Mouse (Mus musculus): ENCODE results near the gene Ulk4. TPM values are rescaled to one million over a fixed set of nuclear protein-coding genes. Genes with fewer than 3 reads are reported as not detected.

Gene Ulk4
- polyA plus RNA-seq, 1 experiment from 2014 or later = 134 TPM

DNA sequence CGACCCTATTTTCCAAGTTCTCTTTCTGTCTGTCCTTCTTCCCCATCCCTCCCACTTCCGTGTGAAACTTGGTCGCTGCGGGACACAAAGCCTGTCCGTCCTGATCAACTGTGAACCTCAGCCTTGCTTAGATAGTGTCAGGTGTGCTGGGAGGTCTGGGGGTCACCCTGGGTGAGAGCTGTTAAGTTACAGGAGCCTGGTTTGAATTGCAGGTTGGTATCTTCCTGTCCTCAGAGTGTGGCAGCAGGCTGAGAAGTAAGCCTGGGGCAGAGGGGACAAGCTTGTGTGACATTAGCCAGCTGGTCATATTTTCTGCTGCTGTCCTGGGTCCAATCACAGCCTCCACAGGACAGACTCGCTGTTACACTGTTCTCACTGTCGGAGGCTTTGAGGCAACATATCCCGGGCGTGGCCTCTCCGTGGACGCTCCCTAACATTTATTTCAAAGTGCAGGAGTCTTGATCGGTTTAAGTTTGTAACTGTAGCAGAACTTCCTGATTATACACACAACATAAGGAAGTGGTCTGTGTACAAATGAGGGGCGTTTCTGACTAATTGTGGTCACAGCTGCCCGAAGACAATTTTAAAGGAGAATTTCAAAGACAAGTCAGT is 37.6 kb upstream of the Ulk4 start:
- Histone ChIP-seq H3K4me3 (ENCODE audit: low read depth, low read length) (peak overlapping the region; percentile 24; the same call in 1 of the 2 replicates), H3K27ac (ENCODE audit: low read length) (peak overlapping the region; percentile 96), H3K9me3 (ENCODE audit: control insufficient read depth, low read depth, low read length) (no peaks in the 10 kb centered on the region), H3K4me2 (replicated peaks; ENCODE audit: low read depth, low read length) (peak overlapping the region; percentile 60), H3K9ac (replicated peaks; ENCODE audit: low read depth, low read length) (no peak overlapping the region), H3K36me3 (ENCODE audit: control insufficient read depth, insufficient read depth, low read length) (no peaks in the 10 kb centered on the region), H3K27me3 (ENCODE audit: control insufficient read depth, insufficient read depth, low read length) (no peaks in the 10 kb centered on the region), H3K4me1 (ENCODE audit: control insufficient read depth, insufficient read depth, low read length) (peaks cover 26% of the 10 kb centered on the region)
- ATAC-seq (ENCODE audit: insufficient number of reproducible peaks, insufficient read depth, low FRiP score, low read depth) = peak; percentile 39
- 8% methylated on average over 14 of the region's 14 CpGs for WGBS

DNA sequence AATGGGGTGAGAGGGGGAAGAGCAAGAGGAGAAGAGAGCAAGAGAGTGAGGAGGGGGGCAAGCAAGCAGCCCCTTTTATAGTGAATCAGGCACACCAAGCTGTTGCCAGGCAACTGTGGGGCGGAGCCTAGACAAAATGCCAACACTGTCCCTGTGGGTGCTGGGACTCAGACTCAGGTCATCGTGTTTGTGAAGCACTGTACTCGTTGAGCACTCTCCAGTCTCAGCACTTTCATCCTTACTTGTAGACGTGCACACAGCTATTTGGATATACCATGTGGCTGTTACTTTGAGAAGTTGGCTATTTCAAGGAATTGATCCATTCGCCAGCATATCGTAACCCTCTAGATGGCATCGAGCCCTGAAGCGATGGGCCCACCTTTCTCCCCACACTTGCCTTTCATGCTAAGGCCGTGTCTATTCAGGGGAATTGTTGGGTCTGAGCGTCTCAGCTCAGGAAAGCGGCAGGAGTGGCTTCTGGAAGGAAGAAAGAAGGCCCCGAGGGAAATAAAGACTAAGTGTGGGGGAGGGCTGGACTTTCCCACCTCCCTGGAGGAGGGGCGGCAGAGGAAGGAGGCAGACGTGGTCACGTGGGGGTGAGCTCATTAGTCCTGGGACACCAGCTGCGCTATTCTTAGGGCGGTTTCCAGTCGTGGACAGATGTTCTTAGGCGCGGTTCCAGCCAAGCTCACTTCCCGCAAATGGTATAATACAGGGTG is 36.8 kb upstream of the Ulk4 start:
- no peaks in the 10 kb centered on the region for H3K9me3 ChIP-seq (ENCODE audit: control insufficient read depth, low read depth, low read length)
- no peaks in the 10 kb centered on the region for H3K27me3 ChIP-seq (ENCODE audit: control insufficient read depth, insufficient read depth, low read length)
- no peaks in the 10 kb centered on the region for H3K36me3 ChIP-seq (ENCODE audit: control insufficient read depth, insufficient read depth, low read length)
- H3K27ac ChIP-seq (ENCODE audit: low read length) = peak overlapping the region; percentile 96
- peak; percentile 80 for ATAC-seq (ENCODE audit: insufficient number of reproducible peaks, insufficient read depth, low FRiP score, low read depth)
- no peak overlapping the region for H3K9ac ChIP-seq (replicated peaks; ENCODE audit: low read depth, low read length)
- peaks cover 26% of the 10 kb centered on the region for H3K4me1 ChIP-seq (ENCODE audit: control insufficient read depth, insufficient read depth, low read length)
- peak overlapping the region; percentile 24; the same call in 1 of the 2 replicates for H3K4me3 ChIP-seq (ENCODE audit: low read depth, low read length)
- H3K4me2 ChIP-seq (replicated peaks; ENCODE audit: low read depth, low read length) = peak overlapping the region; percentile 60
- WGBS = 3% methylated on average over 21 of the region's 21 CpGs

DNA sequence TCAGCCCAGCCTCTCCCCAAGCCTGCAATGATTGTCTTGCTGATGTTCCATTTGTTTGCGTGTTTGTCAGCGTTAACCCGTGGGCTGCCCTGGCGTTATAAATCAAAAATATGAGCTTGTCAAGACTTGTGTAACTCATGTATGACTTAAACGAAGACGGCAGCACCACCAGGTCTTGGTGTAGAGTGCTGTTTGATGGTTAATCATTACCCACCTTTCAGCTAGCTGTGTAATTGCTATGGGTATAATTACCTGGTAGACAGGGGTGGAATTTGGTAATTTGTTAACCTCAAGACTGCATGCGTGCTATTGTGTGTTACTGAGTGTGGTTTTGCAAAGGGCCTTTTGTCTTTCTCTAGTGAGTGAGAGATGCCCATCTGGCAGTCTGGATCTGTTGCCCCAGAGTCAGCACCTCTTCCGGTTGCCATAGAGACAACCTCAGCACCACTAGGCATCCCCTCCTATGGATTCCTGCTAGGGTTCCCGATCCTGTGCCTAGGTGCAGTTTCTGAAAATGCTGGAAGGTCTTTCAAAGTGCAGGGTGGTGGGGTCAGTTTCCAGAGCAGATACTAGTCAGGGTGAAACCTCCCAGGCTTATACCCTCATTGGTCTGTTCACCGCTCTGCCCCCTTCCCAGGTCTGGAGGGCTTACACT is 35.4 kb upstream of the Ulk4 start:
- no peak overlapping the region for H3K9ac ChIP-seq (replicated peaks; ENCODE audit: low read depth, low read length)
- H3K36me3 ChIP-seq (ENCODE audit: control insufficient read depth, insufficient read depth, low read length) = no peaks in the 10 kb centered on the region
- H3K27ac ChIP-seq (ENCODE audit: low read length) = no peak overlapping the region
- 57% methylated on average over 10 of the region's 10 CpGs for WGBS
- H3K9me3 ChIP-seq (ENCODE audit: control insufficient read depth, low read depth, low read length) = no peaks in the 10 kb centered on the region
- peaks cover 26% of the 10 kb centered on the region for H3K4me1 ChIP-seq (ENCODE audit: control insufficient read depth, insufficient read depth, low read length)
- H3K27me3 ChIP-seq (ENCODE audit: control insufficient read depth, insufficient read depth, low read length) = no peaks in the 10 kb centered on the region
- no peak overlapping the region for H3K4me2 ChIP-seq (replicated peaks; ENCODE audit: low read depth, low read length)
- H3K4me3 ChIP-seq (ENCODE audit: low read depth, low read length) = no peak overlapping the region
- no peak for ATAC-seq (ENCODE audit: insufficient number of reproducible peaks, insufficient read depth, low FRiP score, low read depth)

DNA sequence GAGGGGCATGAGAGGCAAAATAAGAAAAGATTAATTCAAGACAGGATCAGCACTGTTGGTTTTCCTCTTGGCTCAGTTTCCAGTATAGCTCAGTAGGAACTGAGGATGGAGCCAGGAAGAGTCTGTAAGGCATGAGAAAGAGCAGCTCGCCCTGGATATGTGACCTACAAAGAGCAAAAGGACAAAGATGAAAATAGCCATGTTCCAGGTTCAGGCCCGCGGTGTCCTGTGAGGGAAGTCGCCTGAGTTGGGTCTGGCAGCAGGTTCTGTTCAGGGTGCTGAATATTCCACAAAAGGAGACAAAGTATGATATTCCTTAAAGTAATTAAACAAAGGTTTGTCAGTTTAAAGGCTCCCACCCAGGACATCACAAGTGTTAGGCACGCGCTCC is 34.8 kb upstream of the Ulk4 start:
- Histone ChIP-seq H3K4me1 (ENCODE audit: control insufficient read depth, insufficient read depth, low read length) (peaks cover 26% of the 10 kb centered on the region), H3K36me3 (ENCODE audit: control insufficient read depth, insufficient read depth, low read length) (no peaks in the 10 kb centered on the region), H3K4me3 (ENCODE audit: low read depth, low read length) (no peak overlapping the region), H3K27me3 (ENCODE audit: control insufficient read depth, insufficient read depth, low read length) (no peaks in the 10 kb centered on the region), H3K27ac (ENCODE audit: low read length) (no peak overlapping the region), H3K9ac (replicated peaks; ENCODE audit: low read depth, low read length) (no peak overlapping the region), H3K9me3 (ENCODE audit: control insufficient read depth, low read depth, low read length) (no peaks in the 10 kb centered on the region), H3K4me2 (replicated peaks; ENCODE audit: low read depth, low read length) (no peak overlapping the region)
- 62% methylated on average over 6 of the region's 6 CpGs for WGBS
- ATAC-seq (ENCODE audit: insufficient number of reproducible peaks, insufficient read depth, low FRiP score, low read depth) = no peak

DNA sequence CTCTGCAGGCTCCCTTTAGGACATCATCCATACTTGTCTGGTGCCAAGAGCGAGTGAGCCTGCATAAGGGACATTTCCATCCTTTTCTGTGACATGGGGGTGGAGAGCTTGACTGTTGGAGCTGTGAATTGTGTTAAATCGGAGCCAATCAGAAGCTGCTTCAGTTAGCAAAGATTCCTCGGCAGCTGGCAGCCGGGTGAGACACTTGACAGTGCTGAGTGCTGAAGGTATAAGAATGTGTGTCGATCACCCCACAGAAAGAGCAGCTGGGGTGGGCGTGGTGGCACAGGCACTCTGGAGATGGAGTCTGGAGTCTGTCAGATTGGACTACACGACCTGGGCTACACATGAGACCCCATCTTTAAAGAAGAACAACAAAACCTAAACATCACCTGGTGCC is 33.5 kb upstream of the Ulk4 start:
- no peak overlapping the region for H3K9ac ChIP-seq (replicated peaks; ENCODE audit: low read depth, low read length)
- no peak overlapping the region for H3K4me2 ChIP-seq (replicated peaks; ENCODE audit: low read depth, low read length)
- H3K9me3 ChIP-seq (ENCODE audit: control insufficient read depth, low read depth, low read length) = no peaks in the 10 kb centered on the region
- no peaks in the 10 kb centered on the region for H3K36me3 ChIP-seq (ENCODE audit: control insufficient read depth, insufficient read depth, low read length)
- WGBS = 76% methylated on average over 7 of the region's 7 CpGs
- H3K4me3 ChIP-seq (ENCODE audit: low read depth, low read length) = no peak overlapping the region
- H3K4me1 ChIP-seq (ENCODE audit: control insufficient read depth, insufficient read depth, low read length) = peaks cover 24% of the 10 kb centered on the region
- no peak overlapping the region for H3K27ac ChIP-seq (ENCODE audit: low read length)
- ATAC-seq (ENCODE audit: insufficient number of reproducible peaks, insufficient read depth, low FRiP score, low read depth) = no peak
- no peaks in the 10 kb centered on the region for H3K27me3 ChIP-seq (ENCODE audit: control insufficient read depth, insufficient read depth, low read length)

DNA sequence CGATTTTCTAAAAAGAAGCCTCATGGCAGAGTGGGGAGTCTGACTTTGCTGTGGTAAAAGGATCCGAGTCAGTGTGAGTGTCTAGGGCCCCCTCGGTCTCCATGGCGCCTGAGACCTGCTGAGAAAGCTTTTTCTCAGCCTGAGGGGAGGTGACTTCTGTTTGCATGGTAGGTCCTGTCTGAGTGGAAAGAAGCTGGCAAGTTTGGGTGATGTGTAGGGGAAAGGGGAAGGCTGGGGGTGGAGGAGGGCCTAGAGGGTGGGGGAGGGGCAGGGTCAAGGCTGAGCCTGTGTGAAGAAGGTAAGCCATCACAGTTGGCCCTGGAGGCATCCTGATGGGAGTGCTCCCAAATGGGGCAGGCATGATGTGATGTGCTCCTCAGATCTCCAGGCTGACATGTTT is 32.3 kb upstream of the Ulk4 start:
- 65% methylated on average over 4 of the region's 4 CpGs for WGBS

DNA sequence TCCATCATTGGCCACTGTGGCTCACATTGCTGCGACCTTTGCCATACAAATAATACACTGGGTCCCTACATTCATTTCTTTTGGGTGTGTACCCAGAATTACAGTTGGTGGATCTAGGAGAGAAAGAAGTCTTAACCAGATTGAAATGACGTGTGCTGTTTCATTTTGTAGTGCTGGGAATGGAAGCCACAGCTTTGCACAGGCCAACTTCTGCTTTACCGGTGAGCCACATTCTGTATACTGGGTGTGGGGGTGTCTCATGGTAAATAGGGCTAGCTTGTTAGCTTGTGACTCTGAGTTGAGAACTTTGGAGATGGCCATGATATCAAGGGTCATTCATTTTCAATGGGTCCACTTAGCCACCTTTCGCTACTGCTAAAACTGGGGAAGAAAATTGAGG is 28.5 kb upstream of the Ulk4 start:
- no peak overlapping the region for H3K9ac ChIP-seq (replicated peaks; ENCODE audit: low read depth, low read length)
- no peaks in the 10 kb centered on the region for H3K9me3 ChIP-seq (ENCODE audit: control insufficient read depth, low read depth, low read length)
- H3K27ac ChIP-seq (ENCODE audit: low read length) = no peak overlapping the region
- no peaks in the 10 kb centered on the region for H3K27me3 ChIP-seq (ENCODE audit: control insufficient read depth, insufficient read depth, low read length)
- no peak for ATAC-seq (ENCODE audit: insufficient number of reproducible peaks, insufficient read depth, low FRiP score, low read depth)
- H3K4me1 ChIP-seq (ENCODE audit: control insufficient read depth, insufficient read depth, low read length) = peaks cover 14% of the 10 kb centered on the region
- no peak overlapping the region for H3K4me2 ChIP-seq (replicated peaks; ENCODE audit: low read depth, low read length)
- 92% methylated on average over 4 of the region's 4 CpGs for WGBS
- H3K36me3 ChIP-seq (ENCODE audit: control insufficient read depth, insufficient read depth, low read length) = no peaks in the 10 kb centered on the region
- no peak overlapping the region for H3K4me3 ChIP-seq (ENCODE audit: low read depth, low read length)

More for the DNA sequence above, 32.3 kb upstream of the Ulk4 start:
- Histone ChIP-seq H3K27ac (ENCODE audit: low read length) (no peak overlapping the region), H3K4me1 (ENCODE audit: control insufficient read depth, insufficient read depth, low read length) (peaks cover 12% of the 10 kb centered on the region), H3K27me3 (ENCODE audit: control insufficient read depth, insufficient read depth, low read length) (no peaks in the 10 kb centered on the region), H3K9ac (replicated peaks; ENCODE audit: low read depth, low read length) (no peak overlapping the region), H3K4me3 (ENCODE audit: low read depth, low read length) (no peak overlapping the region), H3K9me3 (ENCODE audit: control insufficient read depth, low read depth, low read length) (no peaks in the 10 kb centered on the region), H3K4me2 (replicated peaks; ENCODE audit: low read depth, low read length) (no peak overlapping the region), H3K36me3 (ENCODE audit: control insufficient read depth, insufficient read depth, low read length) (no peaks in the 10 kb centered on the region)
- ATAC-seq (ENCODE audit: insufficient number of reproducible peaks, insufficient read depth, low FRiP score, low read depth) = no peak

DNA sequence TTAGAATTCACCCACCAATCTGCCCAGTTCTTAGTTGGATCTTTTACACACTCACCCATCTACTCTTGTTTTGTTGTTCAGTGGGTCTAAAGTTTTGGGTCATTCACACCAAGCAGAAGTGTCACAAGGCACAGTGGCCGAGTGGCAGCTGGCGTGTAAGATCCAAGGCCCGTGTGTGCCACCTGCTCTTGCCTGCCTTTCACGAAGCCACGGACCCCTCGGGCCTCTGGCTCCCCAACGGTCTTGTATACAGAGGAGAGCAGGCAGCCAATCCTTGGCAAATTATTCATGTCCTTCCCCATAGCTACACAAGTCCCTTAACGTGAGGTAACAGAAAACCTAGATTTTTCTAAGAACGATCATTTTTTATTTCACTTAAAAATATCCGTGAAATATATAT is 27.5 kb upstream of the Ulk4 start:
- H3K4me1 ChIP-seq (ENCODE audit: control insufficient read depth, insufficient read depth, low read length) = peaks cover 23% of the 10 kb centered on the region
- no peaks in the 10 kb centered on the region for H3K9me3 ChIP-seq (ENCODE audit: control insufficient read depth, low read depth, low read length)
- H3K9ac ChIP-seq (replicated peaks; ENCODE audit: low read depth, low read length) = no peak overlapping the region
- no peak overlapping the region for H3K4me2 ChIP-seq (replicated peaks; ENCODE audit: low read depth, low read length)
- H3K4me3 ChIP-seq (ENCODE audit: low read depth, low read length) = no peak overlapping the region
- no peak overlapping the region for H3K27ac ChIP-seq (ENCODE audit: low read length)
- no peaks in the 10 kb centered on the region for H3K27me3 ChIP-seq (ENCODE audit: control insufficient read depth, insufficient read depth, low read length)
- WGBS = 82% methylated on average over 10 of the region's 10 CpGs
- no peak for ATAC-seq (ENCODE audit: insufficient number of reproducible peaks, insufficient read depth, low FRiP score, low read depth)
- no peaks in the 10 kb centered on the region for H3K36me3 ChIP-seq (ENCODE audit: control insufficient read depth, insufficient read depth, low read length)
